Mouse (Mus musculus) MEL (cell line): ENCODE data around the gene Olfr1392. TPM values are rescaled to one million over a fixed set of nuclear protein-coding genes. Genes with fewer than 3 reads are reported as not detected.

Experiments used
- DNase-seq: peaks from one replicate; pipeline ENCODE4 v3.0.0; 2011; ENCODE audit warnings: low read depth, low spot score
- H3K27ac ChIP-seq: 2 replicates; pipeline ENCODE4 v1.5.1; 2012; ENCODE audit warnings: low read depth, mild to moderate bottlenecking, control low read depth, low read length, moderate library complexity; ENCODE audit not compliant: control insufficient read depth
- H3K27me3 ChIP-seq, 2 experiments: fragments of 150-350 bp in 1 of 2; sonication (generic) in 1 of 2; 2 replicates each; pipeline ENCODE4 v1.6.1; 2012; ENCODE audit warnings: low read length in 2 of 2, mild to moderate bottlenecking in 2 of 2, improper control_type of control experiment in 1 of 2, moderate library complexity in 1 of 2; ENCODE audit not compliant: insufficient read depth in 2 of 2, control insufficient read depth in 1 of 2
- H3K36me3 ChIP-seq, 2 experiments: 2 replicates each; pipeline ENCODE4 v1.6.1; 2012 to 2014; ENCODE audit warnings: low read length in 2 of 2, improper control_type of control experiment in 1 of 2, inconsistent platforms in 1 of 2, mild to moderate bottlenecking in 1 of 2; ENCODE audit not compliant: insufficient read depth in 2 of 2, control insufficient read depth in 1 of 2
- H3K4me1 ChIP-seq, 2 experiments: fragments of 150-350 bp in 1 of 2; sonication (generic) in 1 of 2; 2 replicates each; pipeline ENCODE4 v1.6.1; 2012; ENCODE audit warnings: low read length in 2 of 2, improper control_type of control experiment in 1 of 2, mild to moderate bottlenecking in 1 of 2; ENCODE audit not compliant: insufficient read depth in 2 of 2, control insufficient read depth in 1 of 2
- H3K4me3 ChIP-seq, 2 experiments: fragments of 150-350 bp in 1 of 2; sonication (generic) in 1 of 2; 2 replicates each; pipeline ENCODE4 v1.5.1; 2012; ENCODE audit warnings: low read depth in 2 of 2, low read length in 2 of 2, mild to moderate bottlenecking in 2 of 2, moderate library complexity in 2 of 2, control low read depth in 1 of 2, improper control_type of control experiment in 1 of 2; ENCODE audit not compliant: control insufficient read depth in 1 of 2, insufficient read depth in 1 of 2
- H3K79me2 ChIP-seq: 2 replicates; pipeline ENCODE4 v1.6.1; 2012; ENCODE audit warnings: mild to moderate bottlenecking, low read length, moderate library complexity; ENCODE audit not compliant: control insufficient read depth, poor library complexity, insufficient read depth
- H3K9ac ChIP-seq: 2 replicates; pipeline ENCODE4 v1.6.1; 2012; ENCODE audit warnings: low read depth, mild to moderate bottlenecking, control low read depth, low read length, moderate library complexity; ENCODE audit not compliant: control insufficient read depth, poor library complexity, severe bottlenecking
- H3K9me3 ChIP-seq: fragments of 150-350 bp; sonication (generic); replicated peaks from 2 replicates; pipeline ENCODE4 v1.6.1; 2012; ENCODE audit warnings: mild to moderate bottlenecking, low read length, improper control_type of control experiment, moderate library complexity; ENCODE audit not compliant: insufficient read depth
- BHLHE40 ChIP-seq: IDR thresholded peaks from 2 replicates; pipeline ENCODE4 v1.6.1; 2012; ENCODE audit warnings: low read depth, mild to moderate bottlenecking, inconsistent platforms, low read length, improper control_type of control experiment, borderline replicate concordance
- CHD2 ChIP-seq: IDR thresholded peaks from 2 replicates; pipeline ENCODE4 v1.6.1; 2011; ENCODE audit warnings: low read length, improper control_type of control experiment
- E2F4 ChIP-seq: IDR thresholded peaks from 2 replicates; pipeline ENCODE4 v1.6.1; 2011; ENCODE audit warnings: low read depth, low read length, improper control_type of control experiment, borderline replicate concordance
- EP300 ChIP-seq, 2 experiments: IDR thresholded peaks; 2 replicates each; pipeline ENCODE4 v1.6.1; 2011; ENCODE audit warnings: improper control_type of control experiment in 2 of 2, low read length in 2 of 2, low read depth in 1 of 2, mild to moderate bottlenecking in 1 of 2
- GATA1 ChIP-seq: IDR thresholded peaks from 2 replicates; pipeline ENCODE4 v1.6.1; 2011; ENCODE audit warnings: low read depth, low read length, improper control_type of control experiment
- HCFC1 ChIP-seq: IDR thresholded peaks from 2 replicates; pipeline ENCODE4 v1.6.1; 2012; ENCODE audit warnings: low read depth, mild to moderate bottlenecking, inconsistent platforms, low read length, improper control_type of control experiment, moderate library complexity
- MAFK ChIP-seq: IDR thresholded peaks from 2 replicates; pipeline ENCODE4 v1.6.1; 2011; ENCODE audit warnings: low read depth, mild to moderate bottlenecking, low read length, improper control_type of control experiment, borderline replicate concordance
- MAX ChIP-seq: IDR thresholded peaks from 2 replicates; pipeline ENCODE4 v1.6.1; 2011; ENCODE audit warnings: low read length, improper control_type of control experiment
- MAZ ChIP-seq: IDR thresholded peaks from 2 replicates; pipeline ENCODE4 v1.6.1; 2012; ENCODE audit warnings: low read depth, mild to moderate bottlenecking, inconsistent platforms, low read length, improper control_type of control experiment
- MXI1 ChIP-seq: IDR thresholded peaks from 2 replicates; pipeline ENCODE4 v1.6.1; 2011; ENCODE audit warnings: mild to moderate bottlenecking, low read depth, low read length, improper control_type of control experiment
- MYB ChIP-seq: IDR thresholded peaks from 2 replicates; pipeline ENCODE4 v1.6.1; 2011; ENCODE audit warnings: mild to moderate bottlenecking, low read depth, low read length, improper control_type of control experiment
- MYC ChIP-seq: IDR thresholded peaks from 2 replicates; pipeline ENCODE4 v1.6.1; 2011; ENCODE audit warnings: low read depth, mild to moderate bottlenecking, low read length, improper control_type of control experiment, moderate library complexity
- NELFE ChIP-seq: IDR thresholded peaks from 2 replicates; pipeline ENCODE4 v1.6.1; 2011; ENCODE audit warnings: low read depth, low read length, improper control_type of control experiment
- POLR2A ChIP-seq, 2 experiments: IDR thresholded peaks; 2 replicates each; pipeline ENCODE4 v1.6.1; 2011 to 2012; ENCODE audit warnings: low read length in 2 of 2, mild to moderate bottlenecking in 2 of 2, control low read depth in 1 of 2, improper control_type of control experiment in 1 of 2, low read depth in 1 of 2, moderate library complexity in 1 of 2; ENCODE audit not compliant: control insufficient read depth in 1 of 2, insufficient read depth in 1 of 2, poor library complexity in 1 of 2
- POLR2AphosphoS2 ChIP-seq: IDR thresholded peaks from 2 replicates; pipeline ENCODE4 v1.6.1; 2011; ENCODE audit warnings: low read length, improper control_type of control experiment
- POLR2AphosphoS5 ChIP-seq: IDR thresholded peaks from 2 replicates; pipeline ENCODE4 v1.6.1; 2012; ENCODE audit warnings: low read depth, borderline replicate concordance, mild to moderate bottlenecking, inconsistent platforms, low read length, moderate library complexity, mixed read lengths
- RCOR1 ChIP-seq: IDR thresholded peaks from 2 replicates; pipeline ENCODE4 v1.6.1; 2012; ENCODE audit warnings: low read depth, mild to moderate bottlenecking, inconsistent platforms, low read length, improper control_type of control experiment
- SMC3 ChIP-seq: IDR thresholded peaks from 2 replicates; pipeline ENCODE4 v1.6.1; 2011; ENCODE audit warnings: low read depth, low read length, improper control_type of control experiment
- TAL1 ChIP-seq: IDR thresholded peaks from 2 replicates; pipeline ENCODE4 v1.6.1; 2012; ENCODE audit warnings: mild to moderate bottlenecking, inconsistent platforms, low read length, moderate library complexity, mixed read lengths
- TBP ChIP-seq: IDR thresholded peaks from 2 replicates; pipeline ENCODE4 v1.8.0; 2011; ENCODE audit warnings: low read depth, low read length, improper control_type of control experiment
- UBTF ChIP-seq: IDR thresholded peaks from 2 replicates; pipeline ENCODE4 v1.6.1; 2012; ENCODE audit warnings: low read depth, mild to moderate bottlenecking, inconsistent platforms, low read length, improper control_type of control experiment, moderate library complexity, borderline replicate concordance; ENCODE audit not compliant: insufficient read depth
- ZKSCAN1 ChIP-seq: IDR thresholded peaks from 2 replicates; pipeline ENCODE4 v1.6.1; 2012; ENCODE audit warnings: low read depth, mild to moderate bottlenecking, inconsistent platforms, low read length, improper control_type of control experiment, moderate library complexity
- polyA plus RNA-seq, 2 experiments: library from polyadenylated mRNA; stranded (reverse) in 1 of 2; unstranded in 1 of 2; fragments of >175 nt in 1 of 2; fragments of >200 nt in 1 of 2; gene quantifications; 2 replicates each; pipeline versions ENCODE4 v1.2.1 to v1.2.4; 2012; ENCODE audit warnings: low replicate concordance in 2 of 2, low read depth in 1 of 2; ENCODE audit not compliant: insufficient read length in 2 of 2, insufficient read depth in 1 of 2, missing spikeins in 1 of 2
- total RNA-seq: library from RNA; depleted of rRNA; stranded (reverse); fragments of 300-350 nt; gene quantifications from 2 replicates; pipeline ENCODE4 v1.2.3, GENCODE M21; 2012

The Olfr1392 gene
- total and polyA plus RNA-seq, 3 experiments, result not detected

- TF ChIP-seq MAFK, result no peak
These were observed 21.9 kb upstream of the Olfr1392 start (continued) for GRCm38 (mm10) chr11:49263149-49263548.

DNA sequence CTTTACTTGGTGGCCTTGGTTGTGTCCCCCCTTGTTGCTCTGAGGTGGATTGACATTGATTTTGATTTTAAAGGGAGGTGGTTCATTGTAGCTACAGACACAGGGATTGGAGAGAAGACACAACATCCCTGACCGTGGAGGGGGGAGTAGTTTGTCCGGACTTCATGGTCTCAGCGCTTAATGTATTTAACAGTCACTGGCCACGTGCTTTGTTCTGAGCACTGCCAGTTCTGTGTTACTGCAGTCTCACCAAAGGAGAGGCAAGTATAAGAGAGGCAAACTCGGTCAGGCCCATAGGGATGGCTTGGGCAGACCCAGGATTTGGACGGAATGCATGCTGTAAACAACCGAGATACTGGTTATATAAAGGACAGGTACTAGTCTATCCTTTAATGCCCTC, 21.0 kb upstream of the Olfr1392 start:
- H3K36me3 ChIP-seq, result peaks cover 0 to 4% of the 10 kb centered on the region in 2 experiments; a peak in 1 of 4 replicates
- TF ChIP-seq POLR2AphosphoS5, result no peak
- no peak for TF ChIP-seq EP300 (IDR thresholded peaks at IDR 0.05; ENCODE audit: low read depth in 1 of 2, low read length in 2 of 2)
- no peak for TF ChIP-seq RCOR1
- no peak for TF ChIP-seq TBP
- no peak for TF ChIP-seq MYB
- no peak for TF ChIP-seq GATA1
- TF ChIP-seq BHLHE40, result no peak
- TF ChIP-seq HCFC1, result no peak
- TF ChIP-seq NELFE, result no peak
- TF ChIP-seq E2F4, result no peak
- TF ChIP-seq POLR2AphosphoS2, result no peak
- TF ChIP-seq MAZ, result no peak
- no peak for TF ChIP-seq POLR2A (IDR thresholded peaks at IDR 0.05; ENCODE audit: control insufficient read depth in 1 of 2, insufficient read depth in 1 of 2, low read depth in 1 of 2, low read length in 2 of 2, poor library complexity in 1 of 2)
- TF ChIP-seq SMC3, result no peak
- no peak for TF ChIP-seq ZKSCAN1
- no peak for TF ChIP-seq MXI1
- TF ChIP-seq MAX, result no peak

GRCm38 (mm10) chr11:49264622-49265021, 20.5 kb upstream of the Olfr1392 start:
- H3K27me3 ChIP-seq, result no peaks in the 10 kb centered on the region
- no peak for TF ChIP-seq SMC3
- TF ChIP-seq MYC, result no peak
- no peak for TF ChIP-seq MAX
- no peak for TF ChIP-seq CHD2
- TF ChIP-seq RCOR1, result no peak
- TF ChIP-seq MAFK, result no peak
- TF ChIP-seq GATA1, result no peak
- no peak for TF ChIP-seq UBTF
- TF ChIP-seq POLR2AphosphoS5, result no peak
- no peak for TF ChIP-seq TAL1
- TF ChIP-seq, all 39 proteins: peak for 0
- peaks cover 0 to 4% of the 10 kb centered on the region in 2 experiments; a peak in 1 of 4 replicates for H3K36me3 ChIP-seq
- H3K79me2 ChIP-seq, result no peaks in the 10 kb centered on the region
- no peaks in the 10 kb centered on the region for H3K9me3 ChIP-seq
- H3K4me3 ChIP-seq, result no peak overlapping the region
- no peaks in the 10 kb centered on the region for H3K4me1 ChIP-seq
- no peak overlapping the region for H3K9ac ChIP-seq
- no peak overlapping the region for H3K27ac ChIP-seq
- no peak for DNase-seq

More for the DNA sequence above, 21.0 kb upstream of the Olfr1392 start:
- H3K27me3 ChIP-seq, result no peaks in the 10 kb centered on the region
- H3K9me3 ChIP-seq, result no peaks in the 10 kb centered on the region
- no peak overlapping the region for H3K4me3 ChIP-seq
- no peaks in the 10 kb centered on the region for H3K79me2 ChIP-seq
- H3K4me1 ChIP-seq, result no peaks in the 10 kb centered on the region
- no peak overlapping the region for H3K27ac ChIP-seq
- no peak for DNase-seq
- no peak overlapping the region for H3K9ac ChIP-seq
